Mouse (Mus musculus) spleen, postnatal 10 days (tissue): ENCODE measurements at regions not wholly inside any gene's neighbourhood (a gene's known extent, or its start where the extent isn't known, plus 50 kb on each side); places are given as distances from the start of the nearest gene placed in this dataset.

Source experiments
- DNase-seq, 2 experiments: peaks; one replicate each; pipeline ENCODE4 v3.0.0; 2021 to 2022; ENCODE audit warnings: low spot score in 2 of 2

DNA sequence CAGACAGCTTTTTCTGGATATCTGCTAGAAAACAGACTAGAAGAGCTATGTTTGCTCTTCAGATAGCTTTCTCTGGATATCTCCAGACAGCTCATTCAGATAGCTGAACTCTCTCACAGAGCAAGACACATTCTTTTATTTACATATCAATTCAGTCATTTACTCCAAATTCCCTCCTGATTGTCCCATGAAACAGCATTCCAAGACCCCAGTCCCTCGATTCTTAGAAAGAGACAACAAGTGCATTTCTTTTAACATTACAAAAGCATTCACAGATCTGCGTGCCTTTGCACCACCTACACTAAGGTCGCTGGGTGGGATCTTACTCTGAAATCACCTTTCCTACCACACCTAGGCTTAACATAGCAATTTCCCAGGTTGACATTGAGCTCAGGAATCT lies 1039.5 kb upstream of the Ddx18 start:
- DNase-seq, result no peak

DNA sequence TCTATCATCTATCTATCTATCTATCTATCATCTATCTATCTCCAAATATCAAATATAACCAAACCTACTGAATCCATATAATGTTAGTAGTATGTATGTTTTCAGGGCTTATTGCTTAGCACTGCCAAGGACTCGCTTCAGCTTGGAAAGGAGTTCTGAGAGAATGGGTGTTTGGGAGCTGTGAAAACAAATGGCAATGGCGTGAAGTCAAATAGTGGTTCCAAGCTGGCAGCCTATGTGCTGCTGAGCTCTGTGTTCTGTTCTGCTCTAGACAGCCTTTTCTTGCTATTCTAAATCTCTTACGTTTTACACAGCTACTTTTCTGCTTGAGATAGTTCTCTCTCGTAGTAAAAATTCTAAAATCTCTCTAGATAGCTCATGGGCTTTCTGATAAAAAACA lies 1008.2 kb upstream of the Ddx18 start:
- no peak for DNase-seq

DNA sequence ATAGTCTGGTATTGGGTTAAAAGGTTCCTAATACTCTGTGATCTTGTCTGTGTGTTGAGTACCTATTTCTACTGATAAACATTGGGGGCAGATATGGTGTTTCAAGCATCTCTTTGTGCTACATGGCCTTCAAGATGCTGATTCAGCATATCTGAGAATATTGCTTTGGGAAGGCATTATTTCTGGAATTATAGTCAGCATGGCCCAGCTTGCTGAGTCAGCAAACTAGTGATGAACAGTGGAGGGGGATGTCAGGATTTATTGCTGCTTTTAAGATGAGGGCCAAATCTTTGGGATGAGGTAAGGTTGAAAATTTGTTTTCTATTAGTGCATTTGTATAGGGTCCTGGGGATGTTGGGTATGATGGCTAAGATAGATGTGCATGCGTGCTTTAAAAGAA lies 983.8 kb upstream of the Ddx18 start:
- no peak for DNase-seq

DNA sequence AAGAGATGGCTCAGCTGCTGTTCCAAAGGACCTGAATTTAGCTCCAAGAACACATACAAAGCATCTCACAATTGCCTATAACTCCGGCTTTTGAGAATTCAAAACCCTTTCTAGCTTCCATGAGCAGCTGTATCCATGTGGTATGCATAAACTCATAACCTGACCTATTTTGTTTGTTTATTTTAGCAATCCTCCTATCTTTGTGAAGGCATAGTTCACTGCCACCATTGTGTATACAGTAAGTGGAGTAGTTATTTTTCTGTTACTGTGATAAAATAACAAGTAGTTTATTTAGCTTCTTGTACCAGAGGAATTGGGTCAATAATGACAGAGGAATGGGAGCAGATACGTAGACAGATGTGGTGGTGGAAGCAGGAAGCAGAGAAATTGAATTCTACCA lies 941.8 kb upstream of the Ddx18 start:
- no peak for DNase-seq

DNA sequence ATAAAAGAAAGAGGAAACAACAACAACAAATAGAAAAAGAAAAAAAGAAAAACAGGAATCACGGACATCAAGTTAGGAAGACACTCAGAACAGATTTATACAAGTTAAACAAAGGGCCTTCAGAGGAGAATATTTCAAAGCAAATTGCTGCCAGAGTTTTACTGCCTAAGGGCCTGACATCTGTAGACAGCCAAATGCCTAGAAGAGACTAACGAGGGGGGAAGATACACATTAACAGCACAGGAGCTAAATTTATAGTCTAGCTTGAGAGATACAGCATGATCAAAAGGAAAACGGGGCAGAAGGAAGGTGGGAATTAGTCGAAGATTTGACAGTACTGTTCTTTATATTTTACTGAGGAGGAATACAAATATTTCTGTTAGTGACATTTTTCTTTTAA lies 933.9 kb upstream of the Ddx18 start:
- DNase-seq, result no peak

DNA sequence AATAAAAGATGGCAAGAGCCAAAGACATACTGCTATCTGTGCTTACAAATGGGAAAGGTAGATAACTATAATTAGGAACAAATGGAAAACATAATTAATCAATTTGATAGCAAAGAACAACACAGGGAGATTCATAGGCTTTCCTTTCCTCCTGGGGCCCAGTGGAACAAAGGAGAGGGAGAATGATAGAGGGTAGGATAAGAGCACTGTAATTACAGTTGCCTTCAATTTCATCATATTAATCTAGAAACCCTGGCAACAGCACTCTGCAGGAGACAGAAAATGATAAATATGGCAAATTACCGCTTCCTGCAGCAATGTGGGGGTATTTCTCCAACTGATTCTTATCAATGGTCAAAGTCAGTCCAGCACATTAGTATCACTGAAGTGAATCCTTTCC lies 910.2 kb upstream of the Ddx18 start:
- no peak for DNase-seq

DNA sequence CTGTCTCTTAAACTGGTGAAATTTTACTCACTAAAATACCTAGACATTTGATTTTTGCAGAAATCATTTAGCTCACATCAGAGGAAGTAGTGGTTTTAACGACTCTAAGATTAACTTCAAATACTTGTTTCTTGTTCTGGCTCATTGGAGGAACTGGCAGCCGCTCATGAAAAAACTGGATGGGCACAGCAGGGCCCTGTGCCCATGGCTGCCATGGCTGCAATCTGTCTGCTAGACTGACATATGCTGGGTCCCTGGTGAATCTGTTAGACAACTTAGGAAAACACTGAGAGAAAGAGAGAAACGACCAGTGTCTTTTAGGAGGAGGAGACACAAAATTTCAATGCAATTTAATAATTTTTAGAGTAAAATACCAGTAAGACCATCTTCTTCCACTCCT lies 896.1 kb upstream of the Ddx18 start:
- no peak for DNase-seq

DNA sequence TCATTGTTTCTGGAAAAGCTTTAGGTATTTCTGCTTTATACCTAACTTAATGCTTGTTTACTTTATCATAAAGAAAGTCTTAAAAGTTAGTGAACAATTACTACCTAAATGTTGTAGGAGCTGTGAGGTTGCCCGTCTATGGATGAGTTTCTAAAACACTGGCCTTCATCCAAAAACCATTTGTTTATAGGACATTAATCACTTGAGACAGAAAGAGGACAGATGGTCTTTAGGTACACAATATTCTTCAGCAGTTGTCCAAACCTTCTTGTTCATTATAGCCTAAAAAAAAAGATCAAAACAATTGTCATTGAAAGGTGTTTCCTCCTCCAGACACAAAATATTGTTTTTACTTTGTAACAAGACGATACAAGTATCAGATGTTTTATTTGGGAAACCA lies 891.3 kb upstream of the Ddx18 start:
- DNase-seq, result no peak

DNA sequence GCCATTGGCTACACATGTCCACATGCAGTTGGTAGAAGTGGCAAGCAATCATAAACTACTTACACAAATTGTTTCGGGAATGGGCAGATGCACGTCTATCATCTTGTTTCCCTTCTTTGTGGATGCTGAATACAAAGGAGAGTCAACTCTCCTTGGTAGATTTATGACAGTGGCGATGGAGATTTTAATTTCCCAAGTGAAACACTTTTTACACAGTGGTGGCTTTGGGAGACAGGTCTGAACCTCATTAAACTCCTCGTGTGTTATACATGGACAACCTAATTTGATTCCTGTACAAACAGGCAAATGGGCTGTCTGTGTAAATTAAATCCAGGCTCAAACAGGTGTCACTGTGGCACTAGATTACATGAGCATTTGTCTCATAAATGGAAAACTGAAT lies 887.1 kb upstream of the Ddx18 start:
- DNase-seq, result no peak

DNA sequence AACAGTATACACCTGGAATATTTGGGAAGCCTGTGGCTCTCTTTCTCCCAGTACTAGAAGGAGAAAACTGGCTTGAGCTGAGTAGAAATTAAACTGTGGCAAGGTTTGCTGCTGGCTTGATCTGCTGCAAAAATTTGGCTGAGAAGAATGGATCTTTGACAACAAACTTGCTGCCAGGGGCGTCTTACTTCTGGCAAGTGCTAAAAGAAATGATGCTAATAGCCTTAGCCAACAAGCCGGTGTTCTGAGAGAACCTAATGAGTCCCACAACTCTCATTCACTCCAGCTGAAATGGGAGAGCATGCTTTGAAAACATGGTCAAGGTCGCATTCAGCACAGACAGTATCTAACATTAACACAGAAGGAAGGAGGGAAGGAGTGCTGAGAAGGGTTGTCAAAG lies 885.8 kb upstream of the Ddx18 start:
- no peak for DNase-seq

DNA sequence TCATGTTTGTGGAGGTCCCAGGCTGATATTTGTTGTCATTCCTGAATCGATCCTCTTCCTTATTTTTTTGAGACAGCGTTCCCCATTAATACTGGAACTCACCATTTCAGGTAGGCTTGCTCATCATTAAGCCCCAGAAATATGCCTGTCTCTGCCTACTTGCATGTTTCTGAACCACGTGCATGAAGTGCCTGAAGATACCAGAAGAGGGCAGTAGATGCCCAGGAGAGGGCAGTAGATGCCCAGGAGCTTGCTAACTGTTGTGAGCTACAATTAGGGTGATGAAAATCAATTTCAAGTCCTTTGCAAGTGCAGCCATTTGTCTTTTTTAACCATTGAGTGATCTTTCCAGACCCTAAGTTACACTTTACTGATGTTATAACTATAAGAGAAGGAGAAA lies 871.6 kb upstream of the Ddx18 start:
- DNase-seq, result no peak

DNA sequence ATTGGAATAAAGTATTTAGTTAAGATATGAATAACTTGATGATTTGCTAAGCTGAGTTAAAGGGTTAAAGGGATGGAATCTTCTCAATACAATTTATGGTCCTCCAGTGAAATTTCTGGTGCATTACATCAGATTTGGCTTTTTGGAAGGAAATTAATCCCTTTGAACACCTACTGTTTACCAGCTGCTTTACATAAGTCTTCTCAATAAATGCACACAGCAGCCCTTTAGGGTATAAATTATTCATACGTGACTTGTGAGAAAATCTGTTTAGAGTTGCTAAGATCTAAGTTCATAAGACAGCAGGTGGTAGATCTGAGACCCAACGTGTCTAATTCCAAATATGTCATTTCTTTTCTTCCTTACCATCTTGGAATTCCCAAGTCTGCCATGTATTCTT lies 855.7 kb upstream of the Ddx18 start:
- DNase-seq, result no peak

DNA sequence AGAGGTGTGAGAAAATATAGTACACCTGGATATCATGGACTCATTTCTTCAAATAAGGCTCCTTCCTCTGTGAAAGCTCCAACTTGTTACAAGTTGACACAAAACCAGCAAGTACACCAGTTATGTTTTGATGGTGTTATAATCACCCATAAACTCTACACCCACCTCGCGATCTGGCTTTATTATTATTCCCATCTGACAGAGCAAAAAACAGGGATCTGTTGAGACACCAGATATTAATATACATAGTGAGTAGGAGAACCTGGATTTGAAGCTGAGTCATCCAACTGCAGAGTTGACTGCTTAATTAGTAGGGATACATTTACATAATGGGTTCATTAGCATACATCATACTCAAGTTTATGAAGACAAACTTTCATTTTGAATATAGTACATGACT lies 828.6 kb upstream of the Ddx18 start:
- DNase-seq, result no peak

DNA sequence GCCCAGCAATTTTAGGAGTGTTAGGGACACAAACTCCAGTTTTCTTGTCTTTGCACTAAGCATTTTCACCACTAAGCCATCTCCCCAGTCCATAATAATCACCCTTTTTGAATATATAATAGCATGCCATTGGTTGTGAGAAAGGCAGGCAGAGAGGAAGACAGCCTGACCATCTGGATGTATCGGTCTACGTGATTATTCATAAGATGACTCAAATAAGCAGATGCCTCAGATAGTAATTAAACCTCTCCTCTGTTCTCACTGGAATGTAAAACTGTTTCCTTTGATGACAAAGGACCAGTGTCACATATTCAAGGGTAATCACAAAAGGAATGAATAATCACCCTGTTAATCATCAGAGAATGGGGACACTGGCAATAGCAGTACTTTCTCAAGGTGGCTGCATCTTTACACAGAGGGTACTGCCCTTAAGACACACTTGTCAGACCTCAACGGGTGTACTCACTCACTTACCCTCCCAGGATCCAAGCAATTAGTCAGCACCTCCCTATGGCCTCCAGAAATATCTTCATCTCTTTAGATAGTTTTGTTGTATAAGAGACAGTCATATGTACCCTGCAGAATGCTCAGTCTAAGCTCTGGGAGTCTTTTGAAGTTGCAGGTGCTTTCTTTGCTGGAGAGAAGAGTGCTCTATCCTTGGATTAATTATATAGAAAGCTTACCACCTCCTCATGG lies 826.0 kb upstream of the Ddx18 start:
- no peak for DNase-seq

DNA sequence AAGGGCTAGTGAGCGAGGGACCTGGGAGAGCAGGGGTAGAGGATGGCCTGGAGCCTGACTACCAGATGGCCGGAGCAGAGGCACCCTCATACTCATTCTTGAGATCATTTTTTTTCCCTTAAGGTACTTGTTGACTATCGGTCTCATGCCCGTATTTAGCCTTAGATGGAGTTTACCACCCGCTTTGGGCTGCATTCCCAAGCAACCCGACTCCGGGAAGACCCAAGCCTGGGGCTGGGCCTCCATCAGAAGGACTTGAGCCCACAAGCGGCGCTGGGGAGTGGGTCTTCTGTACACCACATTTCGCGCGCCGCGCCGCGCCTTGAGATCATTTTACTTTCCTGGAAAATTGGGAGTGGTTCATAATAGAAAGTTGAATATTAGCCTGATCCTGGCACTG lies 789.2 kb upstream of the Ddx18 start:
- DNase-seq, result peak; percentile 94 to 95

DNA sequence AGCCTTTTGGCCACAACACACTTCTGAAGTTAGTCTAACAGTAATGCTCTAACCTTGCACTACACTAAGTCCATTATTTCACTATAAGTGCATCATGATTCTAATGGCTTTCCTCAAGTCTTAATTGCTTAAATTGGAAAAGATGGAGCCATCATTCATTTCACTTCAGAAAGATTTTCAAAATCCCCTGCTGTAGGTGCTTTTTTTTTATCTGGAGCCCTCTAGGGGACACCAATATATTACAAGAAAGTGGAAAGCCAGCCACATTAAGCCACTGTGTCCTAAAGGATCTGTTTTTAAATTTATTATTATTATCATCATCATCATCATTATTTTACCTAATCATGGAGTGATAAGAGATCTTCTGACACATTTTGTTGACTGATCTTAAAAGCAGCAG lies 783.7 kb upstream of the Ddx18 start:
- no peak for DNase-seq

DNA sequence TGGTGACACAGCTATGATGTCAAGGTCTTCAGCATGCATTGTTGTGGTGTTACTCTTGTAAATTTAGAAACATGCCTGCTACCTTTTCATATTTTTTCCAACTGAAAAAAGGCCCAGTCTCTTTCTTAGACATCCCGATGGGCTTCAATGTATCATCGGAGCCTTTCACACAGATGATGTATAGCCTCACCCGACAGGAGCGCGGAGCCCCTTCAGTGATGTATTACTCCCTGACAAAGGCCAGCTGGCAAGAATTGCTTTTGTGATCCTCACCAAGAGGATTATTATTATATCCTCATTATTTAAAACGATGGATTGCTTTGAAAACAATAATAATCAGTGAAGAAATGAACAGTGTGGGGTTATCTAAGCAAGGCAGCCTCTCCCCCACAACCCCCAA lies 765.5 kb upstream of the Ddx18 start:
- DNase-seq, result no peak

DNA sequence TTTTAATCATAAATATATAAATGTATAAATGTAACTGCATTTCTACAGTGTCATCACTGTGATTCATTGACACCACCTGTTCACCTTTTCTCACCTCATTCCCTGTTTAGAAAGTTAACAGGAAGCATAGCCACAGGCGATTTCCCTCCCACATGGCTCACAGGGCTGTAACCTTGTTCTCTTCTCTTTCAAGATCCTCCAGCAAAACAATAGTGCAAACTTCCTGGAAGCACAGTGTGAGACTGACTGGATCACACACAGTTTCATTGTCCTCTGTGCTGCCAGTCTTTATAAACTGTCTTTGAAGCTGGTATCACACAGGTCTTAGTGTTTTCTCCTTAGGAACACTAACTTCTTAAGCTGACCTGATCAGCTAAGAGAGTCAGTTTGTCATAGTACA lies 760.5 kb upstream of the Ddx18 start:
- no peak for DNase-seq
